Mouse (Mus musculus): Measurements from ENCODE around the gene Atp11c.

Gene Atp11c

DNA sequence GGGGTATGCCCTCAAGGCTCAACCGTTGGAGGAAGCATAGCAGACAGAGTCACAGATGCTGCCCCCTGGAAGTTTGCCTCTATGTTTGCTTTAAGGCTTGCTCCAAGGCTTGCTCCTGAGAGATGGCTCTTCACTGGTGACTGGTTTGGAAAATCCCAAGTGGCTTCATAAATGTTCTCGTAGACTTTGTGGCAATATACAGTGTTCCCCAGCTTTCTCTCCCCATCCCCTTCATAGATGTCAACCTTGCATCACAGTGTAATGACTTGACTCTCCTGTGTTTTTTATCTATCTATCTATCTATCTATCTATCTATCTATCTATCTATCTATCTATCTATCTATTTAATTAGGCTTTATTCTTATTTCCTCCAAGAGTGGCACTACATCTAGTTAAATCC, at the start of gene Atp11c:
TSS of gene Atp11c (minus strand) at position 101 of the 400 bp plus-strand sequence.
- no peak for DNase-seq (ENCODE audit: low spot score)

DNA sequence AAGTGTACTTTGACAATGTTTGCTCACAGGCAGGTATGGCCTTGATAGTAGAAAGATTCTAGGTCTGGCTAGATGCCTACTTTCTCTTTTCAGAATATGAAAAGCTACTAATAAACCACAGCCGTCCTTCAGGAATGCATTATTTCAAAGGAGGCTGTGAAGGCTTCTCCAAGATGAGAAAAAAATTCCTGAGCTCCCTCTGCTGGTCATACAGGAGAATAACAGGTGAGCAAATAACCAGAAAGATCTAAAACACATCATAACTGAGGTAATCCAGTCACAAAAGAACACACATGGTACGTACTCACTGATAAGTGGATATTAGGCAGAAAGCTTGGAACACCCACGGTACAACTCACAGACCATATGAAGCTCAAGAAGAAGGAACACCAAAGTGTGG, 16.7 kb upstream of the Atp11c start:
- DNase-seq (ENCODE audit: low spot score), result no peak

DNA sequence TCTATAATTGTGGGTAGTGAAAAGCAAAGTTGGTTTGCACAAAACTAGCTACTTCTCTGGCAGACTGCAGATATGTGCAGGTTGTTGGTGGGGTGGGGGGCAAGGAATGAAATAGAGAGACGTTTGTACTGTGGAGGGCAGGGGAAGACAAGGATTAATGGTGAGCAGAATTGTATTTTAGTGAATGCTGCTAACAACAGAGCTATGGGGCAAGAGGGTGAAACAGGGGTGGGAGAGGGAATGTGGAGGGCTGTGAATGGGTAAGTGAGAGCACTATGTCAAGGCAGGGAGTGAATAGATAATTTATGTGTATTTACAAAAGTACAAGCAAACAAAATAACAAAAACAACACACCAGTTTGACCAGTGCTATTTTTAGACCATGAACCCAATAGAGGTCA, 22.0 kb downstream of the Atp11c start:
- no peak for DNase-seq (ENCODE audit: low spot score)

DNA sequence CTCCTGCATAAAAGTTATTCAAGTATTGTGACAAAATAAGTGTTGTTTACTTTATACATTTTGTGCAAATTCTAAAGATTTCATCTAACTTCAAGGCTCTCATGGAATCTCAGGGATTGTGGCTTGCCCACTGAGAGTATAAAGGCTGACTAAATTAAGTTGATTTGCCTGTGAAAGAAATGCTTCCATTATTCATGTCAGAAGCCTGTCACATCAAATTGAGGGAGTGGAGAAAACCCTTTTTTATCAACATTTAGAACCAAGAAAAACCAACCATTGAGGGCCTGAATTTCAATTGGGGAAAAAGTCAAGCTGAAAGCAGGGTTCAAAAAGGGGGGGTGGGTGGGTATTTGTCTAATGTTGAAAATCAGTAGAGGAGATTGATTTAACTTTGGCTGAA, 23.5 kb downstream of the Atp11c start:
- DNase-seq (ENCODE audit: low spot score), result no peak

DNA sequence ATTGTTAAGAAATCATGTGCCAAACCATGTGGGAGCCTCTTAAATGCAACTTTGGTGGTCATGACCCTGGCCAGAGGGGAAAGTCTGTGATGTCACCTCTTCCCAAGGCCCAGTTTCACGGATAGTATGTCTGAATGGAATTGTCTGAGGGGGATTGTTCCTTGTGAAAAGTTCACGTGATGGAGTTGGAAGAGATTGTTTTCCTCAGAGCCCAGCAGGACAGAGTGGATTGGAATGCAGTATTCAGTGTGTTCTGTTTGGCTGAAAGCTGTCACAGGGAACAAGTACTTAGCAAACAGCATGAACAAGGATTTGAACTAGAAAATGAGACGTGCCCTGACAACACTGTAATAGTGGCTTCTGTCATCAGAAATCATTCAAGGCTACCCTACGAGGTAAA, 37.3 kb downstream of the Atp11c start:
- DNase-seq (ENCODE audit: low spot score), result no peak

DNA sequence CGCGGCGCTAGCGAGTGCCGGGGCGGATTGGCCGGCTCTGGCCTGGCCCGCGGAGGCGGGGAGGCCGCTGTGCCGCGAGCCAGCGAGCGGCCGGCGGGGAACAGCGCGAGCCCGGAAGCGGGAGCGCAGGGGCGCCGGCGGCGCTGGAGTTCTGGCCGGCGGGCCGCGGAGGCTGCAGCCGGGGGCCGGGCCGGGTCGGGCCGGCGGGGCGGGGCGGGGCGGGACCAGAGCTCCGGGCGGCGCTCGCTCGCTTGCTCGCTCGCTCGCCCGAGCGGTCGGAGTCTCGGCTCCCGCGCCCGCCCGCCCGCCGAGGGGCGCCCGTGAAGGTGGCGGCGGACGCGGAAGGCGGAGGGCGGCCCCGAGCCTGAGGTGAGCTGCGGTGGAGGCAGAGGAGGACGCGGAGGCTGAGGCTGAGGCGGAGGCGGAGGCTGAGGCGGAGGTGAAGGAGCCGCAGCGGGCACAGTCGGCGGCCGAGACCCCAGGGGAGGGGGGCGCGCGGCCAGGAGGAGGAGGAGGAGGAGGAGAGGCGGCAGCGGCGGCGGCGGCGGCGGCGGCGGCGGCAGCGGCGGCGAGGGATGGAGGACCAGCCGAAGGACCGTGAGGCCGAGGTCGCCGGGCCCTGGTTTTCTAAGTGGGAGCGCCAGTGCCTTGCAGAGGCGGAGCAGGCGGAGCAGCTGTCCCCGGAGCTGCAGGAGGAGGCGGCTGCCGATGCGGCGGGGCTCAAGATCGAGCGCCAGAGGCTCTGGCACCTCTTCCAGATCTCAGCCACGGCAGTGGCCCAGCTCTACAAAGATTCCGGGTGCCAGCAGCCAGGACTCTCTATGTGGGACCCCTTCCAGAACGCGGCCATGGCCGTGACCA, 44.8 kb downstream of the Atp11c start:
- peak; percentile 33 for DNase-seq (ENCODE audit: low spot score)

DNA sequence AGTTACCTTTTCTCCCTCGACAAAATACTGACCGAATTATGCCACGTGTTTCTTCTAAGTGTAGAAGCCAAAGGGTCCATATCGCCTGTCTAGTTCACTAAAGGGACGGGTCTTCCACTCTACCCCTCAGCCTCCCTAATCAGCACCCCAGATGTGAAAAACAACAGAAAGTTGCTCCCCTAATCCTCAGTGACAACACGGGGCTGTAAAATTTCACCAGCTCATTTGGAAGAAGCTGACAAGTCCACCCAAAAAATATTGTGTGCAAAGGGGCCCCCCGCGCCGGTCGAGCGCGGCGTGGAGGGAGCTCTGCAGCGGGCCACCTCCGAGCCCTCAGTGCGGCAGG, 45.4 kb downstream of the Atp11c start:
- DNase-seq (ENCODE audit: low spot score), result no peak

DNA sequence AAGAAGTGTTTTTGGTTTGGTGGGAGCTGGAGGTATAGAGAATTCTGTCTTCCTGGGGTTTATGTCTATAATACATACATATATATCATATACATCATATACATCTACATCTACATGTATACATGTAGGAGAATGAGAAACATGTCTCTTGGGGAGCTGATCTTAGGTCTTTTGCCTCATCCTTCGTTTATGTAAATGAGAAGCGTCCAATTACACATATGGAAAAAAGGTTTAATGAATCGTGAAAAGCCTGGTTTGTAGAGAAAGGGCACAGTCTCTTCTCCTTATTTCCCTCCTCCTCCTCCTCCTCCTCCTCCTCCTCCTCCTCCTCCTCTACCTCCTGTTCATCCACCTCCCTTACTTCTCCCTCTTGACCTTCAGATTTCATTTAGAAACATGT, 46.6 kb downstream of the Atp11c start:
- no peak for DNase-seq (ENCODE audit: low spot score)

DNA sequence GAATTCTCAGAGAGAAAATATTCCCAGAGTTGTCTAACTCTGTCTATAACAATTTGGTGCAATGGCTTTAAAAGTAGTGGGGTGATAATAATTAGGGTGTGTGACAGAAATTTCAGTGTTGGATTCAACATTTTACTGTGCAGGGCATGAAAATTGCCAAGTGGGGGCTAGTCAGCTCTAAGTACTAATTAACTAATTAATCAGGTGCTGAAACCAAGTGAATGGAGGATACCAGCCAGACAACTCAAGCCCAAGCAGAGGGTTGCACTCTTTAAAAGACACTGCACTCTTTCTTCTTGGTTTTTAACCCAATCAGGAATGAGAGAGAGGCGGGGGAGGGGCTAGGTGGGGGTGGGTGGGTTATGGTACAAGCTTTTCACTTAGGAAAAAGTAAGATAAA, 47.1 kb downstream of the Atp11c start:
- DNase-seq (ENCODE audit: low spot score), result no peak

DNA sequence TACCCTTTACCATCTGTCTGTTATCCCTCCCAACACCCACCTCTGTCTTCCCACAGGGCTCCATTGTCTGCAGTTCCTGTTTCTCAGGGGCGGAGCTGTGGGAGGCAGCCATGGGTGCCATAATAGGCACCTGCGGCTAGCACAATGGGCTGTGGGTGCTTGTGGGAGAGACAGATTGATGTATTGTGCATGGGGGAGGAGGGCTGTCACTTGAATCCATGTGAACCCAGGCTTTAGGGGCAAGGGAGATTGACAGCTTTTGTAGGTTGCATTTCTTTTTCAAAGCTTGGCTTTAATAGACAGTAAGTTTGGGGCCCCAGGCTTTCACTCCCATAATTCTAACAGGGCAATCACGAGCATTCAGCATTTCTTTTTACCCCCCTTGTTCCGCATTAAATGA, 48.4 kb downstream of the Atp11c start:
- no peak for DNase-seq (ENCODE audit: low spot score)

DNA sequence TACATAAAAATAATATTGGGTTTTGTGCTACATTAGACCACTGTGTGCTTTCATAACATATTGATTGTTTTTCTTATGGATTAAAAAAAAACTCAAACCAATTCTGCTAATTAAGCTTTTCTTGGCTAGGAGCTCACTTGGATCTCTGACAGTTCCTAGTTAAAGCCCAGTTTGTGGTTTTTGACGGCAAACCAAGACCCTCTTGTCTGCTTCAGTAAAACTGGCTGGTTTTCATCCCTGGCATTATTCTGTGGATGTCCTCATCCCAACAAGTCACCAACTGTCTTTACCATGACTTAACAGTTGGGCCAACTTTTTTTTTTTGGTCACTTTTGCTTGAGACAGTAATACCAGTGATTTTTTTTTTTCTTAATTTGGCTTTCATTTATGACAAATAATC, 49.6 kb downstream of the Atp11c start:
- no peak for DNase-seq (ENCODE audit: low spot score)

DNA sequence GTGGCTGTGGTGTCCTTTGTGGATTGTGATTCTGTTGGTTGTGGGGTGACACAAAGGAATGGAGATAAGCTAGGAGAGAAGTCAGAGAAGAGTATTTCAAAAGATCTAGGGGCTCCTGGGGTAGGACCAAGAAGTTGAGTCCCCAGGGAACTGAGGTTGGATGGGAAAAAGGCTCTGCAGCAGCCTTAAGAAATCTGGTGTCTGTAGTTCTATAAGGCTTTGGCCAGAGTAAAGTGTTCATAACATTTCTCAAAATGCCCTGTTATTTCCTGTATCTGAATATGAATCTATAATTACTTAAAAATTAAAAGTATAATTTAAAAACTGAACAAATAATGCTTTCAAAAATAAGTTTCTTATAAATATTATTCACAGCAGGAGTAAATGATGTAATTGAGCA, 53.3 kb downstream of the Atp11c start, which contains the start of gene Gm7073:
TSS of gene Gm7073 (minus strand) at position 101 of the 400 bp plus-strand sequence.
- no peak for DNase-seq (ENCODE audit: low spot score)

DNA sequence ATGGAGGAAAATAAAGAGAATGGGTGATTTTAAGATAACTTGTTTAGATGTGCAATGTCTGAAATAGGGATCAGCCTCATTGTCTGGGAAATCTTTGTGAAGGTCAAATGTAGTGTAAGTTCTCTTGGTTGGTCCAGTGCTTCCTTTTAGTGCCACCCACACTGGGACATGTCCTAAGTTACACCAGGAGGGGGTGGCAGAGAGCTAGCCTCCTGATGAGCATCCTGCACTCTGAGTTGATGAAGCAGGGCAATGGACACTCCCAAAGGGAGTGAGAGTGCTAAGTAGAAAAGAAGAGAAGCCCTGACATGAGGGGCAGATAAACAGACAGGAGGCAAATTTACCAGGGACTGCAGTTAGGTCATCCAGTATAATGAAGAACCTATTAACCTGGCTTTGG, 88.5 kb downstream of the Atp11c start:
- DNase-seq (ENCODE audit: low spot score), result no peak

DNA sequence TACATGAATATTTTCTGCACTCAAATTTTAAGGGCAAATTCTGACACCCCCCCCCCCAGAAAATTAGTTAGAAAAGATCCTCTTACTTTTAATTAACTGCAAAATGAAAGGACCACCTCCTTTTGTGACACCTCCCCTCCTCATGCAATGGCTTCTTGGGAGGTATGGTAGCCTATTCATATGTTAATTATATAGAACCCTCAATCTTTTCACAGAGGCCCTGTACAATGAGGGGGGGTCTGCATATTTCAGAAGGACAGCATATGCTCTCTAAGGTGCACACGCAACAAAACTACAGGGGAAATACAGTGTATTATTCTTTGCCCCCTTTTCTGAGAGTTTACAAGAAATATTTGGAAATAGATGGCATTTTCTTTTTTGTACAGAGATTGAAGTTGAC, 94.7 kb downstream of the Atp11c start:
- no peak for DNase-seq (ENCODE audit: low spot score)

DNA sequence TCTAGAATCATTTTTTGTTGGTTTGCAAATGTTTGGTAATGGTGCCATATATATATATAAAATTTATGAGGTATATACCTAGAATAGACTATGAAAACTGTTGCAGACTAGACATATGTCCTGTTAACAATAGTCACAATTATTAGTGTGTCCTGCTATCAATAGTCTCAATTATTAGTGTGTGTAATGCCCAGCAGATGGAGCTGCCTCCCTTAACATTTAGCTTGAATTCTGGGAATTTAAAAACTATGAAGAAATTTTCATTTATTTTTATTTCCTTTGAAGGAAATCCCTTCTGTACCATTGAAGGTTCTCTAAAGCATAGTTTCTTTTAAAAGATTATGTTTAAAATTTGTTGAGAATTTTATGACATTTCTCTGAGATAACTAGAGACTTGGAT, 97.2 kb downstream of the Atp11c start:
- no peak for DNase-seq (ENCODE audit: low spot score)

DNA sequence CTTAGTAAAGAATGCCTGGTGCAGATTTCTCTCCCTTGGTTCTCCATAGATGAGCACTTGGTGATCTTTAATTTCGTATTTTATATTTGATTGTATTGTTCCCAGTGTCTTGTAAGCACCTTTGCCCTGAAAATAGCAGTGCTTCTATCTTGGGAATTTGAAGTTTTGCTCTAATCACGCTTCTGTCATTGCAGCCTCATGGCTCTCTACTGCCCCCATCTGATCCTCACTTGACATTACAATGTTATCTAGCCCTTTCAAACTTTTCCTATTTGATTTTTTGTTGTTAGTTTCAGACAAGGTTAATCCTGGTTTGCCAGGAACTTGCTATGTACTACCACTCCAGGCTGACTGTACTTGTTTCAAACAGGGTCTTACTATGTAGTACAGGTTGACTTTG, 128.7 kb downstream of the Atp11c start:
- DNase-seq (ENCODE audit: low spot score), result no peak

DNA sequence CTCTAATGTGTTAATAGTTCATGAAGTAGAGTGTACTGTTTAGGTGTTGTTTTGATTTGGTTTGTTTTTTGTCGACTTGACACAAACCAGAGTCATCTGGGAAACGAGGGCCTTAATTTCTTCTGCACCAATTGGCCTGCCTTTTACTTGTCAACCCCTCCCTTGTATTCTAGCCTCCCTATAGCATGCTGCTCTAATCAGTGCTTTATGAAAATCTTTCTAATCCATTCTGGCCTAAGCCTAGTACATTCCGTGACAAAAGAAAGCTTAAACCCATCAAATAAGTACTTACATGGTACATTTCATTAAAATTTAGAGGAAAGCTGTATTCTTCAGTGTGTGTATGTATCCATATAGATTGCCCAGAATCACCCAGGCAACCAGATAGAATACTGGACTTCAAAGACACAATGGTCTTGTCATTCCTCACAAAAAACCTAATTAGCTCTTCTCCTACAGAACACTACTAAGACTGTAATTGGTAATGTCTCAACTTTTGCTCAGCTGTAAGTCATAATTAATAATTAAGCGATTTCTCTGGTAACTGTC, 177.9 kb downstream of the Atp11c start:
- no peak for DNase-seq (ENCODE audit: low spot score)

DNA sequence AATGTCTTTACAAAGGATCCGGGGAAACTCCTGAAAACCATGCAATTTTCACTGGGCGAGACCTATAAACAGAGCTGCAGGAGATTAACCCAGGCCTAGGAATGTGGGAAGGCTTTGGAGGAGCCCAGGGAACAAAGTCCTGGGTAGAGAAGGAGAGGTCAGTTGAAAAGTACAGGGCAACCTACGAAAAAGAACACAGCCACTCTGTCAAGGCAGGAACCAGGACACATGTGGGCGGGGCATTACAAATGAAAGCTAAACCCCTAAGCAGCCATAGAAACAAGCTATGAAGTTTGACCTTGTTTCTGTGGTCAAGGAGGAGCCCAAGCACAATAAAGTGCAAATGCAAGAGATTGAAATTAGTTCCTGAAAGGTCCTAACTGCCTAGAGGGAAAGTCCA, 186.8 kb downstream of the Atp11c start:
- no peak for DNase-seq (ENCODE audit: low spot score)

DNA sequence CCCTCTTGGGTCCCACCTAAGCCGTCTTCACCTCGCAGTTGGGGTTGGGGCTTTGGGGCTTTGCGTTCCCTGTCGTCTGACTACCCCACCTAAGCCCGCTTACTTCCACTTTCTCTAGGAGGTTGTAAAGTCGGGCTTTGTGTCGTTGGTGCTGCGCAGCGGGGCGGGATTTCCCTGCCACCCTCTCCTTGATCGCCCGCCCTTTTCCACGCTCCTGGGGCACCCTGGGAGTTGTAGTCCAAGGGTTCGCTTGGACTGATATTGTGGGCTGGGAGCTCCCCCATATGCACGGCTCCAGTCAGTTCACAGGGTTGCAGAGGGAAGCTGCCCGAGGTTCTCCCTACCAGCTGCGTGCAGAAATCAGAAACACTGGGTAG, 187.8 kb downstream of the Atp11c start:
- DNase-seq (ENCODE audit: low spot score), result peak; percentile 83

DNA sequence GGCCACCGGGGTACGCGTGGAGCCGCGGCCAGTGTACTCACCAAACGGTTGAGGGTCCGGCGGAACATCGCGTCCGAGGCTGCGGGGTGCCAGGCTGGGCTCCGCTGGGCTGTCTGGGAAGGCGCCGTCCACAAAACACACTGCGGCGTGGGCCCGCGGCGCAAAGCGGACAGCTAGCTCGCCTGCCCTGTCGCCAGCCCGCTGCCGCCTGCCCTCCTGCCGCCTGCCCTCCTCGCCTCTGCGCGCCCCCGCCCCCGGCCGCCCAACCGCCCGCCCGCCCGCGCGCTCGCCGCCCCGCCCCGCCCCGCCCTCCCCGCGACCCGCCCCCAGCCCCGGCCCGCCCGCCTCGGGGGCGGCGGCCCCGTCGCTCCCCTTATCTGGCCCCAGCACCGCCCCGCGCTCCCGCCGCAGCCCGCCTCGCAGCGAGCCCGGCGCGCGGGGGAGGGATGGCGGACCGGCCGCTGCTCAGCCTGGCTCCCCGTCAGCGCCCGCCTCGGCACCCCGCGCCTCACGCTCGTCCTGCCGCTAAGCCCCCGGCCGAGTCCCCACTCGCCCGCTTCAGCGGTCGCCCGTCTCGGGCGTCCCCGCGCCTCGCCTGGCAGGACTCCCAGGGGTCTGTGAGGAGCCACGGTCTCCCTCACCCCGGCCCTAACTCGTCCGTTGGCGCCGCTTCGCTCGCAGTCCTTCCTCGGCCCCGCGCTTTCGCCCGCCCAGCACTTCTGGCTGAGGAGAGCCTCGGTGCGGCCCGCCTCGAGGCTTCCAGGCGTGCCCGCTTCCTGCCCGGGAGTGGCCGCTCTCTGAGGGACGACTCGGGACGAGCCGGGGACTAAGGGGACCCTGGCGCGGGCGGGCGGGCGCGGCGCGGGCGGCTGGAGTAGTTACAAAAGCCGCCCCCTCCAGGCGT, 188.5 kb downstream of the Atp11c start:
- peak; percentile 55 for DNase-seq (ENCODE audit: low spot score)

DNA sequence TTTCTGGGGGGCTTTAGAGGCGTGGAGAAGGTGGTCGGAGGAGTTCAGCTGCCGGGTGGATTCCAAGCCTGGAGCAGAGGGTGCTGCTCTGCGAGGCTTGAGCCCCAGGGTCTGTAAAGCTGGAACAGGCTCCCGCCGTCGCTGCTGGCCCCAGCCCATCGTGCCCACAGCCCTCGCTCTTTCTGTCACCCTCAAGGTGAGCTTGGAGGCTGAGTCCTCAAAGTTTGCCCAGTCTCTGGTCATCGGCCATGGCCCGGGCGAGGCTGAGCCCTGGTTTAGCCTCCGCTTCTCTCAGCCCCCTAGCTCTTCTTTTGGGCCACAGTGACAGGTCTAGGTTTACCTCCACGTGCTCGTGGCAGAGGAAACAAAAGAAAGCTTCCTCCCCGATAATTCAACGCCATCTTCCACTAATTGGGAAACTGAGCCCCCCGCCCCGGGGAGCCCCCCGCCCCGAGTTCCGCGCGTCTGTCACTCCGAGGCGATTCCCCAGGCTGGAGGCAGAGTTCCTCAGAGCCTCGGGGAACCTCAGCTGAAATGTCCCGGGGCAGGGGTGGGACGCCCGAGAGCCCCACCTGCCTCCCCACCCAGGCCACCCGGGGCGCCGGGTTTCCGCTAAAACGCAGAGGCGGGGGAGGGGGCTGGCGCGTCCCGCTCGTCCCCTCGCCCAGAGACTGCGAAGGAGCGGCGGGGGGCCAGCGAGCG, 189.3 kb downstream of the Atp11c start:
- peak; percentile 1 for DNase-seq (ENCODE audit: low spot score)

DNA sequence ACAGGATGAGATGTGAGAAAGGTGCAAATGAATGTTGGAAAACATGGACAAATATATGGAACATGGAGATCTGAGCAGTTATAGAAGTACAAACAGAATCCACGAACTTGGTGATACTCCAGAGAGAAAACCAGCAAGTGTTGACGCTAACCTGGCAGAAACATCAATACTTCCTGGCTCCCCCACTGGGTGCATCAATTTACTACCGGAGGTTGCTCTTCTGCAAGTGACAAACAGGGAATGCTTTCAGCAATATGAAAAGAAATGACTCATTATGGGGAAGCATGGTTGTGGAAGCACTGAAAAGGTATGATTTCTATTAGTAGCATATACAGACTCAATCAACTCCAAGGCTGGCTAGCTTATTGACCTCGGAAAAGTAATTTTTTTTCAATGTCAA, 198.2 kb downstream of the Atp11c start:
- no peak for DNase-seq (ENCODE audit: low spot score)

Data from ovary, adult 18-20 months (tissue).